Mouse (Mus musculus) liver, postnatal 0 days (tissue): ENCODE measurements at regions not wholly inside any gene's neighbourhood (a gene's known extent, or its start where the extent isn't known, plus 50 kb on each side); places are given as distances from the start of the nearest gene placed in this dataset.

Source experiments
- CTCF ChIP-seq: sonication (generic); IDR thresholded peaks from 2 replicates; pipeline ENCODE4 v1.5.1; 2016; ENCODE audit warnings: antibody characterized with exemption, low read depth
- EP300 ChIP-seq: IDR thresholded peaks from 2 replicates; pipeline ENCODE4 v1.6.1; 2016; ENCODE audit warnings: antibody characterized with exemption, low read depth, mild to moderate bottlenecking

DNA sequence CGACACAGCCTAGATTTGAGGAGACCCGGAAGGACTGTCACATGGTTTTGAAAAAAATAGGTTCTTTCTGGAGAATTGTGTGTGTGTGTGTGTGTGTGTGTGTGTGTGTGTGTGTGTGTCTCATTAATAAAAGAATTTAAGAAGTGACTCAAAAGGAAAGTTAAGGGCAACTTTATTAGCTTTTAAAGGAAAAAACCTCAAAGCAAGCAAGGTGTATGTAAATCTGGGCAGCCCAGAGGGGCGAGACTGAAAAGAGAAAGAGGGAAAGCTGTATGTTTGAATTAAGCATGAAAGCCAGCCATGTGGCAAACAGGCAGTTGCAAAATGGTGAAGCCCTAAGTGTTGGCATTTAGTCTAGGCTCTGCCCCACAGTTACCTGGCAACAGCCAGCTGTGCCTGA lies 77.3 kb upstream of the 1700021F07Rik start:
- no peak for TF ChIP-seq CTCF
- TF ChIP-seq EP300: no peak
